Mouse (Mus musculus) myocyte (in vitro differentiated cells): ENCODE data around the gene Hist2h3b. TPM values are rescaled to one million over a fixed set of nuclear protein-coding genes. Genes with fewer than 3 reads are reported as not detected.

Experiments
- H3K27me3 ChIP-seq: one replicate; pipeline ENCODE4 v1.6.1; 2011; ENCODE audit not compliant: control insufficient read depth, insufficient read depth, insufficient read length
- H3K36me3 ChIP-seq: one replicate; pipeline ENCODE4 v1.6.1; 2011; ENCODE audit not compliant: control insufficient read depth, insufficient read depth
- H3K4me2 ChIP-seq: one replicate; pipeline ENCODE4 v1.6.1; 2011; ENCODE audit warnings: low read depth, control low read depth
- H3K4me3 ChIP-seq: one replicate; pipeline ENCODE4 v1.5.1; 2011; ENCODE audit warnings: mild to moderate bottlenecking, control low read depth, moderate library complexity
- H3K79me2 ChIP-seq: one replicate; pipeline ENCODE4 v1.6.1; 2011; ENCODE audit not compliant: control insufficient read depth, insufficient read depth
- H3ac ChIP-seq: one replicate; pipeline ENCODE4 v1.6.1; 2011; ENCODE audit not compliant: control insufficient read depth, insufficient read length
- CEBPB ChIP-seq: IDR thresholded peaks from 2 replicates; pipeline ENCODE4 v1.6.1; 2011; ENCODE audit warnings: mild to moderate bottlenecking, moderate library complexity; ENCODE audit not compliant: poor library complexity, insufficient read depth, severe bottlenecking
- E2F4 ChIP-seq: IDR thresholded peaks from one replicate; pipeline ENCODE4 v1.6.1; 2011; ENCODE audit warnings: mild to moderate bottlenecking, control low read depth, moderate library complexity; ENCODE audit not compliant: insufficient read depth
- MAX ChIP-seq: IDR thresholded peaks from one replicate; pipeline ENCODE4 v1.6.1; 2011; ENCODE audit warnings: low read depth, mild to moderate bottlenecking, control low read depth
- MYOD1 ChIP-seq, 3 experiments: IDR thresholded peaks; one replicate each; pipeline ENCODE4 v1.6.1; 2011; ENCODE audit warnings: control low read depth in 2 of 3, low read depth in 2 of 3, mild to moderate bottlenecking in 2 of 3, moderate library complexity in 1 of 3; ENCODE audit not compliant: insufficient read length in 2 of 3, control insufficient read depth in 1 of 3
- MYOG ChIP-seq, 3 experiments: IDR thresholded peaks; one replicate each; pipeline ENCODE4 v1.6.1; 2011; ENCODE audit warnings: control low read depth in 2 of 3, low read depth in 2 of 3, mild to moderate bottlenecking in 2 of 3; ENCODE audit not compliant: insufficient read length in 2 of 3, control insufficient read depth in 1 of 3, insufficient read depth in 1 of 3
- POLR2A ChIP-seq: IDR thresholded peaks from one replicate; pipeline ENCODE4 v1.6.1; 2011; ENCODE audit warnings: low read depth, mild to moderate bottlenecking, control low read depth, moderate library complexity; ENCODE audit not compliant: insufficient read length
- POLR2AphosphoS2 ChIP-seq: IDR thresholded peaks from one replicate; pipeline ENCODE4 v1.6.1; 2011; ENCODE audit warnings: low read depth, control low read depth; ENCODE audit not compliant: insufficient read length
- REST ChIP-seq: IDR thresholded peaks from one replicate; pipeline ENCODE4 v1.6.1; 2011; ENCODE audit warnings: mild to moderate bottlenecking, control low read depth, moderate library complexity; ENCODE audit not compliant: insufficient read depth, insufficient read length
- SRF ChIP-seq: IDR thresholded peaks from one replicate; pipeline ENCODE4 v1.6.1; 2011; ENCODE audit warnings: low read depth; ENCODE audit not compliant: control insufficient read depth, insufficient read length
- TCF12 ChIP-seq: IDR thresholded peaks from one replicate; pipeline ENCODE4 v1.6.1; 2011; ENCODE audit warnings: mild to moderate bottlenecking, control low read depth; ENCODE audit not compliant: poor library complexity, insufficient read depth, severe bottlenecking
- TCF3 ChIP-seq: IDR thresholded peaks from one replicate; pipeline ENCODE4 v1.6.1; 2011; ENCODE audit warnings: low read depth, control low read depth; ENCODE audit not compliant: insufficient read length
- USF1 ChIP-seq: IDR thresholded peaks from one replicate; pipeline ENCODE4 v1.6.1; 2011; ENCODE audit warnings: low read depth, mild to moderate bottlenecking, control low read depth, moderate library complexity
- polyA plus RNA-seq: library from polyadenylated mRNA; unstranded; fragments of >200 nt; fragmentation: generic; extraction: Trizol; gene quantifications from one replicate; pipeline ENCODE4 v1.2.1, GENCODE M21; 2012; ENCODE audit warnings: missing spikeins

Hist2h3b gene
- polyA plus RNA-seq, 1 experiment, result 1.1 TPM

DNA sequence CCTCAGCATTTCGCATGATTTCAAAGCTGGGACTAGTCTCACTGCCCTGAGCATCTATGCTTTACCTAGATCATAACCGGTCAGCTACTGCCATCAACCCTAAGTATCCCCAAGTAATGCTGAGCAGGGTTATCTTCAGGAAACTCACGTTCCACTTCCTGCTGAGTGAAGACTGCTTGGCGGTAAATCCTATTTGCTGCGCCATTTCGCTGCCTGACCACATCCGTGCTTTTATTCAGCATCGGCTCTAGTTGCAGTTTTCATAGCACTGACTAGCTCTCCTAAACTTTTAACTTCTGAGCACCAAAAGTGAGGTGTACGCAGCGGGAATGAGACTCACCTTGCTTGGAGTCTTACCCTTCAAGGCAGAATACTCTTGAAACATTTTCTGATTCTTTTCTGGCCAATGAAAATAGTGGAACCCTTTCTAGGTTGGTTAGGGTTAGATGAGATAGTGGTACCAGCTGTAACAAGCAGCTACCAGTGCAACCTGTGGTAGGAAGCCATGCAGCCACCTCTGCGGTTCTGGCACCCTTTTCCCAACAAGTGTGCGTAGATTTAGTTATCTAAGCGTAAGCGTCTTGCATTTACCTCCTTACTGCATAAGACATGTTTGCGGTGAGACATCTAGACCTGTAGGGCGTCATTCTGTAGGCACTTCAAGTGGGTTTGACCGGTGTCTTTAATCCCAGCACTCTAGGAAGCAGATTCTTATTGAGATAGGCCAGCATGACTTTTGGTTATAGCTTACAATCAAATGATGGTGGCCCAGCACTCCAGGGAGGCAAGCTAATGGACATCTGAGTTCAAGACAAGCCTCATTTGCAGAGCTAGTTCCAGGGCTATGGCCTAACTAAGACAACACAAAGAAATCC lies 5.4 kb downstream of the Hist2h3b start:
- Histone ChIP-seq H3K4me3 (peak overlapping the region; percentile 50), H3K79me2 (no peaks in the 10 kb centered on the region), H3K27me3 (no peaks in the 10 kb centered on the region), H3K36me3 (no peaks in the 10 kb centered on the region), H3K4me2 (peak overlapping the region; percentile 93), H3ac (no peak overlapping the region)
- TF ChIP-seq SRF, result no peak
- TF ChIP-seq POLR2A, result peak; percentile 68
- no peak for TF ChIP-seq E2F4
- peak; percentile 89 for TF ChIP-seq POLR2AphosphoS2
- TF ChIP-seq USF1, result no peak
- no peak for TF ChIP-seq TCF3

DNA sequence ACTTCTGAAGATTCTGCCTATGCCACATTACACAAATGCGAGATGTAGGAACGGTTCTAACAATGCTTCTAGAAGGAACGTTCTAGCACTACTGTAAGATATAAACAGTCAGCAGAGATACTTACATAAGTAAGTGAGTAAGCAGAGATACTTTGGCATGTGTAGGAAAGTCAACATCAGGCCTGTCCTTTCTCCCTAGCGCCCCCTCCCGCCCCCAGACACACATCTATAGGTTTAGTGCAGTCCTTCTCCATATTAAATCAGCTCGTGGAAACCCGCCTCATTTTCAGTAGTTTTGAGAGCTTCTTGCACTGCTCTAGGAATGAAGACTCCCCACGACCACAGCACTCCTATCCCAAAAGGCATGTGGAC lies 9.0 kb downstream of the Hist2h3b start:
- TF ChIP-seq USF1 (no peak), SRF (no peak), MAX (no peak), POLR2A (no peak), CEBPB (no peak), REST (no peak), E2F4 (no peak), MYOD1 (IDR thresholded peaks at IDR 0.05; ENCODE audit: control insufficient read depth in 1 of 3, insufficient read length in 2 of 3, low read depth in 2 of 3) (no peak), POLR2AphosphoS2 (no peak), TCF3 (no peak), TCF12 (no peak), MYOG (IDR thresholded peaks at IDR 0.05; ENCODE audit: control insufficient read depth in 1 of 3, insufficient read depth in 1 of 3, insufficient read length in 2 of 3, low read depth in 2 of 3) (no peak)
- Histone ChIP-seq H3K4me3 (peak overlapping the region; percentile 18), H3K4me2 (peak overlapping the region; percentile 79)

DNA sequence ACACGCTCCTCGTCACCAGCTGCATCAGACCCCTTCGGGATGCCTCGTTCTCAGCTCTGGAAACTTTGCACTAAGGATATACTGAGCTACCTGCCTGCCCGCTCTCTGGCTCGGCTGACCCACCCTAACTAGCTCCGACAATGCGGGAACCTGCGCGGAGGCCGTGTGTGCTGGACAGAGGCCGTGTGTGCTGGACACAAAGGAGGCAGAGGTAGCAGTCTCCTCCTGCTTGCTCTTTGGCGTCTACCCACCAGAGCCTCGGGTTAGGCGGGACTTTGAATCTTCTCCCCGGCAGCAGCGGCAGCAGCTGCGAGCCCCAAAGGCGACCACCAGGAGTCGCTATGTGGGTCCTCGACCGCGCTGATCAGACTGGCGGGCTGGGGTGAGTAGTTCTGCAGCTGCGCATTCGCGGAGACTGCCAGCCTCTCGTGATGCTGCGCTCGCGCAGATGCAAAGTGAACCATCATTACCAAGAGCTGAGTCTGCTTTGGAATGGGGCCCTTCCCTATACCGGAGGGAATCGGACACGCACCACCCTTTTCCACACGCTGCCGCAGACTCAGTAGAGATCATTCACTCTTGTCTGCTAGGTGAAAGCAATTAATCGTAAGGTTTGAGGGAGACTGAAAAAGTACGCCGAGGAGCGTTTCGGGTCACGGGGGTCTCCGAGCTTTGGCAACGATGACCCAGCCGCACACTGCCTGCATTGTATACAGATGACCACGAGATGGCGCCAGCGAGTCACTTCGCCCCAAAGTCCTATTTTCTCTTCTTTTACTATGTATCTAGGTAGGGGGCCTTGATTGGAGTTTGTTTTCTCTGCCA lies 9.6 kb downstream of the Hist2h3b start:
- H3K4me3 ChIP-seq, result peak overlapping the region; percentile 18
- H3ac ChIP-seq, result no peak overlapping the region
- no peaks in the 10 kb centered on the region for H3K79me2 ChIP-seq
- no peaks in the 10 kb centered on the region for H3K36me3 ChIP-seq
- H3K27me3 ChIP-seq, result no peaks in the 10 kb centered on the region
- H3K4me2 ChIP-seq, result peak overlapping the region; percentile 79
- TF ChIP-seq MAX (no peak), REST (peak; percentile 7), POLR2AphosphoS2 (peak; percentile 68), POLR2A (peak; percentile 22), MYOG (IDR thresholded peaks at IDR 0.05; ENCODE audit: control insufficient read depth in 1 of 3, insufficient read depth in 1 of 3, insufficient read length in 2 of 3, low read depth in 2 of 3) (peak in 2 of 3 experiments; percentile 49 to 80), MYOD1 (IDR thresholded peaks at IDR 0.05; ENCODE audit: control insufficient read depth in 1 of 3, insufficient read length in 2 of 3, low read depth in 2 of 3) (peak in 2 of 3 experiments; percentile 20 to 60)

More for the DNA sequence above, 9.0 kb downstream of the Hist2h3b start:
- H3K27me3 ChIP-seq, result no peaks in the 10 kb centered on the region
- H3K36me3 ChIP-seq, result no peaks in the 10 kb centered on the region
- H3ac ChIP-seq, result no peak overlapping the region
- no peaks in the 10 kb centered on the region for H3K79me2 ChIP-seq

DNA sequence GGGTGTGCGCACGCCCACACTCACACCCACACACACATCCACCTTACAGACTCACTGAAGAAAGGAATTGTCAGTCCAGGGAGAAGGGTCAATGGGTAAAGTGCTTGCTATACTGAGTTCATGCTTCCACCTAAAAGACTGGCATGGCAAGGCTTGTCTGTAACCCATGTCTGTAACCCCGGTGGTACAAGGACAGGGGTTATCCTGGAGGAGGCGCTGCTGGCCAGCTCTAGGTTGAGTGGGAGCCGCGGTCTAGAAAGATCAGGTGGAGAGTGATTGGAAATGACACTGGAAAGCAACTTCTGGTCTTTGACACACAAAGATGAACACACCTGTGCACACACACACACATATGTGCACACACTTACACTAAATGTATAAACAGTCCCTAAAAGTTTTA lies 12.2 kb downstream of the Hist2h3b start:
- Histone ChIP-seq H3ac (no peak overlapping the region), H3K4me2 (no peak overlapping the region), H3K4me3 (no peak overlapping the region), H3K36me3 (no peaks in the 10 kb centered on the region), H3K27me3 (peaks cover 10% of the 10 kb centered on the region), H3K79me2 (no peaks in the 10 kb centered on the region)
- TF ChIP-seq POLR2AphosphoS2 (peak; percentile 60), SRF (no peak)

DNA sequence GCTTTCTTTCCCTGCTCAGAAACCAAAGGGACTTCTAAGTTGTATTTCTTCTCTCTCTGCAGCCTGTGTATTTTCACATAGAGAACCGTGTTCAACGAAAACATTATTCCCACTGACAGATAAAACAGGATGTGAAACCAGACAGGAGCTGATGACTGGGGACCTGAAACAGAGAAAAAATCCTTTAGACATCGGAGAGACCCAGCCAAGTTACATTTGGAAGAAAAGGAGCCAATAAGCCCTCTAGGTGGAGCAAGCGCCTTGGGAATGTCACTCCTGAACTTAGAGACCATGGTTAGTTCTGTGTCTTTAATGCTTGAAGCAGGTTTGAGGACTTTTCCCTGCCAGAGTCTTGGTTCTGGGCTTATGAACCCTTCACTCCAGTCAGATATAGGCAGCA lies 16.0 kb downstream of the Hist2h3b start:
- Histone ChIP-seq H3K79me2 (no peaks in the 10 kb centered on the region), H3K36me3 (no peaks in the 10 kb centered on the region), H3K4me2 (no peak overlapping the region), H3K4me3 (no peak overlapping the region), H3ac (no peak overlapping the region), H3K27me3 (peaks cover 10% of the 10 kb centered on the region)
- TF ChIP-seq USF1 (no peak), MYOD1 (IDR thresholded peaks at IDR 0.05; ENCODE audit: control insufficient read depth in 1 of 3, insufficient read length in 2 of 3, low read depth in 2 of 3) (no peak), TCF3 (no peak), CEBPB (no peak), MAX (no peak), REST (no peak), SRF (no peak), E2F4 (no peak)
